In genomic region chr6:70867297-70867696, GRCm38 (mm10) we compare ENCODE assay signal across 39 mouse cellular contexts. TPM values are rescaled to one million over a fixed set of nuclear protein-coding genes. Genes with fewer than 3 reads are reported as not detected.
"Had no signal": no experiment of that assay in that cellular context is flagged by ENCODE, and none has a peak within 500 bp of the region (broad histone marks: within the 10 kb centered on the region; RNA-seq: fewer than 3 reads in every experiment).

No protein-coding gene starts in this region.

- H3K9ac ChIP-seq: heart, embryonic 13.5 days; heart, embryonic 15.5 days; hindbrain, embryonic 15.5 days; kidney, embryonic 15.5 days; limb, embryonic 13.5 days; limb, embryonic 15.5 days; liver, embryonic 12.5 days; liver, embryonic 14.5 days had no signal

- H3K4me2 ChIP-seq: heart, embryonic 11.5 days; heart, embryonic 13.5 days; heart, embryonic 15.5 days; hindbrain, embryonic 15.5 days; kidney, embryonic 15.5 days; limb, embryonic 13.5 days; limb, embryonic 15.5 days; liver, embryonic 12.5 days had no signal

- H3K4me3 ChIP-seq: heart, adult 2 months; heart, embryonic 13.5 days; heart, embryonic 15.5 days; hindbrain, embryonic 15.5 days; kidney, embryonic 15.5 days; limb, embryonic 13.5 days; limb, embryonic 15.5 days; liver, embryonic 12.5 days had no signal

- H3K4me1 ChIP-seq: kidney, embryonic 15.5 days; limb, embryonic 15.5 days had no signal

- H3K27ac ChIP-seq: heart, adult 2 months; heart, embryonic 13.5 days; heart, embryonic 15.5 days; hindbrain, embryonic 15.5 days; kidney, embryonic 15.5 days; kidney, postnatal 0 days; limb, embryonic 13.5 days; limb, embryonic 15.5 days; liver, embryonic 12.5 days; liver, embryonic 14.5 days had no signal

- DNase-seq: gastrocnemius, postnatal 14 days; gastrocnemius, postnatal 36 days; heart, adult 11 months; heart, adult 2 months; heart, postnatal 14 days; heart, postnatal 36 days; layer of hippocampus, adult 9-11 months; layer of hippocampus, postnatal 36 days; left cerebral cortex, postnatal 4 days; lung, adult 18-20 months had no signal

- H3K9me3 ChIP-seq: heart, embryonic 13.5 days; heart, embryonic 15.5 days; hindbrain, embryonic 15.5 days; kidney, embryonic 15.5 days; limb, embryonic 13.5 days; limb, embryonic 15.5 days; liver, embryonic 12.5 days had no signal

- H3K36me3 ChIP-seq: heart, embryonic 13.5 days; heart, embryonic 15.5 days; hindbrain, embryonic 15.5 days had no signal

- H3K27me3 ChIP-seq: heart, embryonic 13.5 days; heart, embryonic 15.5 days; hindbrain, embryonic 15.5 days; kidney, embryonic 15.5 days; limb, embryonic 13.5 days; limb, embryonic 15.5 days; liver, embryonic 12.5 days had no signal

- ATAC-seq: intestine, embryonic 16.5 days; liver, embryonic 12.5 days had no signal

RNA-seq across cellular contexts. Expression of gene Tex37, which starts 51.4 kb away (rescaled TPM):
- total RNA-seq: gastrocnemius, adult 18-20 months; gastrocnemius, adult 8-10 months; gastrocnemius, postnatal 14 days; gastrocnemius, postnatal 36 days; heart, adult 2 months; heart, postnatal 14 days; heart, postnatal 36 days; hematopoietic stem cell, adult 5-6 weeks; layer of hippocampus, adult 18-20 months; layer of hippocampus, adult 8-10 months; layer of hippocampus, postnatal 14 days; layer of hippocampus, postnatal 36 days; left cerebral cortex, adult 18-20 months; left cerebral cortex, adult 8-10 months; left cerebral cortex, postnatal 10 days; left cerebral cortex, postnatal 25 days; left cerebral cortex, postnatal 4 days; liver, adult 2 months had no signal
- polyA plus RNA-seq: heart, adult 2 months; heart, embryonic 11.5 days; heart, embryonic 13.5 days; heart, embryonic 15.5 days; heart, postnatal 0 days; hindbrain, embryonic 11.5 days; hindbrain, embryonic 15.5 days; intestine, embryonic 14.5 days; intestine, embryonic 16.5 days; kidney, adult 2 months; kidney, embryonic 15.5 days; kidney, postnatal 0 days; large intestine, adult 2 months; limb, embryonic 11.5 days; limb, embryonic 13.5 days; limb, embryonic 15.5 days; liver, adult 2 months; liver, embryonic 12.5 days; liver, embryonic 14.5 days; liver, embryonic 16.5 days had no signal
